Mouse (Mus musculus): ENCODE measurements around the gene Dusp6.

The Dusp6 gene

GRCm38 (mm10) chr10:99273006-99273405 lies 10.0 kb downstream of the Dusp6 start:
- DNase-seq (ENCODE audit: low spot score in 2 of 2), result no peak

GRCm38 (mm10) chr10:99274640-99275039 lies 11.6 kb downstream of the Dusp6 start:
- DNase-seq (ENCODE audit: low spot score in 2 of 2), result no peak

DNA sequence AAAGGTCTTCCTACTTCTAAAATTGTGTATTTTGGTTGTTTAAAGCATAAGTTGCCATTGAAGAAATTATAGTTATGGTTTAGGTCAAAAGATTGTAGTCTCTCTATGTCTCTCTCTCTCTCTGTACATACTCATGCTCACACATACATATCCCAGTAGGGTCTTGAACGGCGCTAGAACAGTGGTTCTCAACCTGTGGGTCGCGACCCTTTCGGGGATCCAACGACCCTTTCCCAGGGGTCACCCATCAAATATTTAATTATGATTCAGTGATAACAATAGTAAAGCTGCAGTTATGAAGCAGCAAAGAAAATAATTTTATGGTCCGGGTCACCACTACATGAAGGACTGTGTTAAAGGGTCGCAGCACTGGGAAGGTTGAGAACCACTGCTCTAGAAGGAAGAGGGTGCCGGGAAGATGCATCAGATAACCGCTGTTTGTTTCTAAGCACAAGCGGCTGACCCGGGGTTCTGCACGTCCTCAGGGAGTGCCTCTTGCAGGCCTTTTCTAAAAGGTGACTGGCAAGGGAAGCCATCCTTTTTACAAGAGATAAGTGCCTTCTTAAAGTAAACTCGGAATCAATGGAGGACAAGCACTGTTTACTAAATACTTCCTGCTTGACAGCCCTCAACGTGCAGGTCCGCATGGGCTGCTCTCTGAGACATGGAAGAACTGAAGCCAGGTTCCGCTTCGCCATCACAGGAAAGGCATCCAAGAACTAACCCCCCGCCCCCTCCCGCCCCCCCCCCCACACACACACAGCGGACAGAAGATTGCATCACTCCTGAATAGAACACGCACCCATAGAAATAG lies 16.2 kb downstream of the Dusp6 start:
- DNase-seq (ENCODE audit: low spot score in 2 of 2), result no peak

DNA sequence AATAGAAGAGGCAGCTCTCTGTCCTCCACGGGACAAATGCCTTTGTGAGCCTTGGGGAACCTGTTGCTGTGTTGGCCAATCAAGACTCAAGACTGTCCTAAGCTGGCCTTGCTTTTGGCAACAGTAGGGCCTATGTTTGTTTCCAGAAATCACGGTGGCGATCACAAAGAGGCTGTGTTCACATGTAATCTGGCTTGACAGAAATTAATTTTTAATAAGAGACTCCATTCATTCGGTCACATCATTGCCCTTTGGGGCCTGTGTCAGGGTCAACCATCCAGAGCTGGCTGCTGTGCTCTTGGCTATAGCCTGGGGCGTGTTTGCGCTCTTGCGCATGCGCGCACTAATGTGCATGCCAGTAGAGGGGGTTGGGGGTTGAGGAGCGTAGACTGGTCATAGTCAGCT lies 21.0 kb downstream of the Dusp6 start:
- DNase-seq (ENCODE audit: low spot score in 2 of 2), result no peak

GRCm38 (mm10) chr10:99284918-99285317 lies 21.9 kb downstream of the Dusp6 start:
- no peak for DNase-seq (ENCODE audit: low spot score in 2 of 2)

GRCm38 (mm10) chr10:99285759-99286158 lies 22.7 kb downstream of the Dusp6 start:
- no peak for DNase-seq (ENCODE audit: low spot score in 2 of 2)

- DNase-seq (ENCODE audit: low spot score in 2 of 2), result no peak
These were observed 23.2 kb downstream of the Dusp6 start for GRCm38 (mm10) chr10:99286213-99286612.

- no peak for DNase-seq (ENCODE audit: low spot score in 2 of 2)
These were observed 23.8 kb downstream of the Dusp6 start for GRCm38 (mm10) chr10:99286787-99287186.

- no peak for DNase-seq (ENCODE audit: low spot score in 2 of 2)
These were observed 24.2 kb downstream of the Dusp6 start for GRCm38 (mm10) chr10:99287206-99287605.

DNA sequence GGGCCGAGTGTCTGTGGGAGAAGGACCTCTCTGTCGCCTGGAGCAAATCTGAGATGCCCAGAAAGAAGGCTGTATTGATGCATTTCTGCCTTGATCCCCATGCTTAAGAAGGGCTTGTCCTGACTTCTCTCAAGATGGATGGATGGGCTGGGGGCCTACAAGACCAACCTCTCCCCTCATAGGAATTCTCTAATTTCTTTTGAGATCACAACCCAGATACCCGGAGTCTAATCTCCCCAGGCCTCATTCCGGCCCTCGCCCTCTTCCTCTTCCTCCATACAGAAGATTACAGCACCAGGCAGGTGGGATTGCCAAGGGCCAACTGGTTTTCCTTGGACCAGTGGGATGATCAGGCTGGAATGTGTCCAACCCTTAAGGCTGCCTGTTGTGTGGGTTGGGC lies 26.1 kb downstream of the Dusp6 start:
- no peak for DNase-seq (ENCODE audit: low spot score in 2 of 2)

GRCm38 (mm10) chr10:99293111-99293640 lies 30.1 kb downstream of the Dusp6 start:
- no peak for DNase-seq (ENCODE audit: low spot score in 2 of 2)

GRCm38 (mm10) chr10:99297721-99298120 lies 34.7 kb downstream of the Dusp6 start:
- DNase-seq (ENCODE audit: low spot score in 2 of 2), result no peak

DNA sequence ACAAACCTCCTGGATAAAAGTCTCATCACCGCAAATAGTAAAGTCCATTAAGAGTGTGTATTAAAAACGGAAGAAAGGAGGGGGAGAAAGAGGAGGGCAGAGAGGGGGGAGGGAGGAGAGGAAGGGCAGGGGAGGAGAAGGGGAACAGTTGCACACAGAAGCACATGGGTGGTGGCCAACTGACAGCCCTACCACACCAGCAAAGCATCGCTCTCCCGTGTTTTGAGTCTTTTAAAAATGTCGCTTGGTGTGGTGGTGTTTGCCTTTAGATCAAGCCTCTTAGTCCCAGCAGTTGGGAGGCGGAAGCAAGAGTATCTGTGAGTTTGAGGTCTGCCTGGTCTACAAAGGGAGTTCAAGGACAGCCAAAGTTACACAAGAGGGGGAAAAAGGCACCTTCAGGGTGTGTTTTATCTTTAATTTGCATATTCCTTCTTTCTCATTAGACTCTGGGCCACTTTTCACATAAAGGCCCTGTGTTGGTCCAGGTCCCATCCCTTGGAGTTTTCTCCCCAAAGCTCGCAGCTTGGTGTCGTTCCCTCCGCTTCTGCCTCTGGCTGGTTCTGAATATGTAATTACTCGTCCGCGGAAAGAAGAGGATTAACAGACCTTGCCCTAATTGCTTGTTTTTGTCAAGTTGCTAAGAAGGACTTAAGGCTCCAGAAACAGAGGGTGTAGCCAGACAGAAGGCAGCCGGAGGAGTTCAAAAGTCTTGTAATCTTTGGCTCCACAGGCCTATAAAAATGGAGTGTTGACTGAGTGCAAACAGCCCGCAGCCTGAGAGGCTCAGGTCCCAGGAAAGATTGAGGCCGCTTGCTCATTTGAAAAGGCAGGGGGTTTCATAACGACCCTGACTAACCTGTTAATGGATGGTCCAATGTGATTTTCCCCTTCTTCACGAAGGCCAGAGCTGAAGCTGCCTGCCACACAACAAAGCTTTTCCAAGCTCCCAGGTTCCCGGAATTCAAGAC lies 35.6 kb downstream of the Dusp6 start:
- peak; percentile 28 to 35 for DNase-seq (ENCODE audit: low spot score in 2 of 2)

DNA sequence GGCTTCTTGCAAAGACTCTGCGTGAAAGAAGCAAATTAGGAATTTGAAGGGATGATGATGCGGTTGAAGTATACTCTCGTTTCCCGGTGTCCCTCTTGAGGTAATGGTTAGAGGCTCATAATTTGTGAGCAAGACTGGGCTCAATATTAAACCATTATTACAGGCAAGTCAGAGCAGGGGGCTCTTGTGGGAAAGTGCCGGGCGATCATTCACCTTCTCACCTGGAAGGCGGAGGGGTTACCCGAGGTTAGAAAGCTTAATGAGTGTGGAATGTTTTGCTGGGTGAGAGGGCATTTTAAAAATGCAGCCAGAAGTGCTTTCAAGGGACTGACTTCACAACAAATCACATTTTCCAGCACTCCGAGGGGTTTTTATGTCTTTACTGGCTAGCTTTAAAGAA lies 36.3 kb downstream of the Dusp6 start:
- DNase-seq (ENCODE audit: low spot score in 2 of 2), result no peak

DNA sequence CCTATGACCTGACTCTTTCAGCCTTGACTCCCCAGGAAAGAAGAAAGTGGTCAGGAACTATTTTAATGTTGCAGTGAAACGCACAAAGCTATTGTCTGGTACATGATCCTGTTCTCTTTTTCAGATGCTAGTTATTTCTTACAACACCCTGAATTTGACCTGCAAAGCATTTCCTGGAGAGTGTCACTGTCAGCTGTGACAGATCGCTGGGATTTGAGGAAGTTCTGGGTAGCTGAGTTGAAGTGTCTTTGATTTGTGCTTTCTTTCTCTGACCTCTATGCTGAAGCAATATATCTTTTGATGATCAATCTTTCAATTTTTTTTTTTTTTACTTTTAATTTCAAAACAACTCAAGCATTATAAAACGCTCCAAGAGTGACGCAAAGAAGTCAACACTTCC lies 39.0 kb downstream of the Dusp6 start:
- DNase-seq (ENCODE audit: low spot score in 2 of 2), result no peak

- DNase-seq (ENCODE audit: low spot score in 2 of 2), result no peak
These were observed 45.8 kb downstream of the Dusp6 start for GRCm38 (mm10) chr10:99308837-99309236.

- DNase-seq (ENCODE audit: low spot score in 2 of 2), result no peak
These were observed 46.6 kb downstream of the Dusp6 start for GRCm38 (mm10) chr10:99309617-99310016.

GRCm38 (mm10) chr10:99310204-99310603 lies 47.2 kb downstream of the Dusp6 start:
- DNase-seq (ENCODE audit: low spot score in 2 of 2), result no peak

GRCm38 (mm10) chr10:99311956-99312355 lies 48.9 kb downstream of the Dusp6 start:
- no peak for DNase-seq (ENCODE audit: low spot score in 2 of 2)

GRCm38 (mm10) chr10:99314366-99314765 lies 51.3 kb downstream of the Dusp6 start:
- no peak for DNase-seq (ENCODE audit: low spot score in 2 of 2)

DNA sequence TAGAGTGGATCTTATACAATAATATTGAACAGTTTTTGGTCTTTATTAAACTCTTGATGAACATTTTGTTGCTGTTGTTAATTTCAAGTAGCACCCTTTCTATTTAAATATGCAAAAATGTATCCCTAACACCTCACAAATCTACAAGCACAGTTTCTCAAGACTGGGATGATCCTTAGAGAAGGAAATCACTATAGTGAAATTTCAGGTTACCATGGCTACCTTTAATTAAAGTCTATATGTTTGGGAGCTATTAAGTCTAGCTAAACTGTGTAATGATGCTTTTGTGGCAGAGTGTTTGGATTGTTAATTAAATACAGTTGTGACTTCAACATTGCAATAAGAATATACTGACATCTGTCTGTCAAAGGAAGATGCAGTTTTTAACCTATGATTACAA lies 54.0 kb downstream of the Dusp6 start:
- DNase-seq (ENCODE audit: low spot score in 2 of 2), result no peak

Data from urinary bladder, postnatal 36 days (tissue).